Comparison of ENCODE assay signal across 18 mouse cellular contexts in genomic region chr19:48347116-48347515, GRCm38 (mm10).
"Had no signal": no experiment of that assay in that cellular context is flagged by ENCODE, and none has a peak within 500 bp of the region (broad histone marks: within the 10 kb centered on the region; RNA-seq: fewer than 3 reads in every experiment).

No protein-coding gene starts in this region.

- H3K27ac ChIP-seq: limb, embryonic 12.5 days; limb, embryonic 15.5 days; liver, embryonic 14.5 days; macrophage; midbrain, embryonic 12.5 days; stomach, embryonic 15.5 days had no signal

- H3K4me3 ChIP-seq: limb, embryonic 12.5 days; limb, embryonic 15.5 days; midbrain, embryonic 12.5 days; stomach, embryonic 15.5 days had no signal

- H3K4me2 ChIP-seq: limb, embryonic 12.5 days; limb, embryonic 15.5 days; liver, embryonic 11.5 days; lung, embryonic 14.5 days; midbrain, embryonic 12.5 days; stomach, embryonic 15.5 days had no signal

- H3K9me3 ChIP-seq: limb, embryonic 12.5 days; limb, embryonic 15.5 days; midbrain, embryonic 12.5 days; stomach, embryonic 15.5 days had no signal

- H3K4me1 ChIP-seq: stomach, embryonic 15.5 days had no signal

- H3K27me3 ChIP-seq: limb, embryonic 12.5 days; limb, embryonic 15.5 days; midbrain, embryonic 12.5 days; stomach, embryonic 15.5 days had no signal

- H3K36me3 ChIP-seq: limb, embryonic 12.5 days; limb, embryonic 15.5 days; midbrain, embryonic 12.5 days; stomach, embryonic 15.5 days had no signal

- DNase-seq: kidney, adult 2 months; kidney, postnatal 14 days; kidney, postnatal 4 days; left cerebral cortex, postnatal 4 days; liver, postnatal 0 days; lung, embryonic 14.5 days; right cerebral cortex, adult 18-20 months; right cerebral cortex, postnatal 25 days; spleen, adult 18-20 months; thymus, postnatal 25 days had no signal

- H3K9ac ChIP-seq: limb, embryonic 12.5 days; limb, embryonic 15.5 days; liver, embryonic 14.5 days; liver, postnatal 0 days; lung, embryonic 14.5 days; midbrain, embryonic 12.5 days; stomach, embryonic 15.5 days had no signal

- ATAC-seq: liver, postnatal 0 days; lung, postnatal 0 days had no signal
